Mouse (Mus musculus): ENCODE data around the gene Flt3.
A peak's percentile ranks its signal among the peaks of the same experiment; 100 is the strongest.

The Flt3 gene

GRCm38 (mm10) chr5:147354161-147354780 is 46.0 kb downstream of the Flt3 start:
- DNase-seq (ENCODE audit: low spot score), result no peak

GRCm38 (mm10) chr5:147351931-147352330 is 48.4 kb downstream of the Flt3 start:
- DNase-seq (ENCODE audit: low spot score), result no peak

- no peak for DNase-seq (ENCODE audit: low spot score)
Observed at GRCm38 (mm10) chr5:147345981-147346380, 54.3 kb downstream of the Flt3 start.

GRCm38 (mm10) chr5:147343904-147344303 is 56.4 kb downstream of the Flt3 start:
- DNase-seq (ENCODE audit: low spot score), result no peak

GRCm38 (mm10) chr5:147342901-147343300 is 57.4 kb downstream of the Flt3 start:
- DNase-seq (ENCODE audit: low spot score), result no peak

- DNase-seq (ENCODE audit: low spot score), result no peak
Observed at GRCm38 (mm10) chr5:147340741-147341414, 59.4 kb downstream of the Flt3 start.

GRCm38 (mm10) chr5:147339560-147339959 is 60.7 kb downstream of the Flt3 start:
- no peak for DNase-seq (ENCODE audit: low spot score)

GRCm38 (mm10) chr5:147338967-147339366 is 61.3 kb downstream of the Flt3 start:
- no peak for DNase-seq (ENCODE audit: low spot score)

GRCm38 (mm10) chr5:147332711-147333110 is 67.6 kb downstream of the Flt3 start:
- DNase-seq (ENCODE audit: low spot score), result no peak

GRCm38 (mm10) chr5:147331547-147331946 is 68.7 kb downstream of the Flt3 start:
- no peak for DNase-seq (ENCODE audit: low spot score)

- no peak for DNase-seq (ENCODE audit: low spot score)
Observed at GRCm38 (mm10) chr5:147329946-147330345, 70.3 kb downstream of the Flt3 start.

GRCm38 (mm10) chr5:147327636-147328035 is 72.7 kb downstream of the Flt3 start:
- DNase-seq (ENCODE audit: low spot score), result no peak

- no peak for DNase-seq (ENCODE audit: low spot score)
Observed at GRCm38 (mm10) chr5:147325931-147326330, 74.4 kb downstream of the Flt3 start.

GRCm38 (mm10) chr5:147323237-147323917 is 76.9 kb downstream of the Flt3 start:
- DNase-seq (ENCODE audit: low spot score), result no peak

GRCm38 (mm10) chr5:147322183-147322582 is 78.1 kb downstream of the Flt3 start, which contains the start of gene Urad:
Gene Urad, minus strand, starts transcription at chr5:147322440.
- no peak for DNase-seq (ENCODE audit: low spot score)

GRCm38 (mm10) chr5:147319653-147320052 is 80.6 kb downstream of the Flt3 start:
- no peak for DNase-seq (ENCODE audit: low spot score)

- no peak for DNase-seq (ENCODE audit: low spot score)
Observed at GRCm38 (mm10) chr5:147317991-147318390, 82.3 kb downstream of the Flt3 start.

GRCm38 (mm10) chr5:147317321-147317720 is 83.0 kb downstream of the Flt3 start:
- no peak for DNase-seq (ENCODE audit: low spot score)

GRCm38 (mm10) chr5:147315432-147316075 is 84.7 kb downstream of the Flt3 start:
- peak; percentile 7 for DNase-seq (ENCODE audit: low spot score)

GRCm38 (mm10) chr5:147314646-147315431 is 85.5 kb downstream of the Flt3 start:
- DNase-seq (ENCODE audit: low spot score), result no peak

GRCm38 (mm10) chr5:147312830-147313685 is 87.2 kb downstream of the Flt3 start:
- DNase-seq (ENCODE audit: low spot score), result no peak
